Mouse (Mus musculus): ENCODE data around the gene Tfap2b. TPM values are rescaled to one million over a fixed set of nuclear protein-coding genes. Genes with fewer than 3 reads are reported as not detected.

Gene Tfap2b
- polyA plus RNA-seq, 1 experiment from 2014 or later = 91.2 TPM

Other genes with a start within 250 kb of the Tfap2b start
- 0.43 and 1.3 TPM in 2 replicates for gene Tfap2d, start 105.9 kb upstream of the Tfap2b start, polyA plus RNA-seq (2016; fragmentation: Nextera tagmentation; extraction: Ambion mirVana)

All from hindbrain, embryonic 12.5 days (tissue).